Mouse (Mus musculus) lung, postnatal 0 days (tissue): Measurements from ENCODE around the gene Dhps.

ENCODE experiments used
- CTCF ChIP-seq: IDR thresholded peaks from 2 replicates; pipeline ENCODE4 v1.5.1; 2016; ENCODE audit warnings: antibody characterized with exemption, mild to moderate bottlenecking
- EP300 ChIP-seq: IDR thresholded peaks from 2 replicates; pipeline ENCODE4 v1.6.1; 2016; ENCODE audit warnings: antibody characterized with exemption, mild to moderate bottlenecking, control low read depth

DNA sequence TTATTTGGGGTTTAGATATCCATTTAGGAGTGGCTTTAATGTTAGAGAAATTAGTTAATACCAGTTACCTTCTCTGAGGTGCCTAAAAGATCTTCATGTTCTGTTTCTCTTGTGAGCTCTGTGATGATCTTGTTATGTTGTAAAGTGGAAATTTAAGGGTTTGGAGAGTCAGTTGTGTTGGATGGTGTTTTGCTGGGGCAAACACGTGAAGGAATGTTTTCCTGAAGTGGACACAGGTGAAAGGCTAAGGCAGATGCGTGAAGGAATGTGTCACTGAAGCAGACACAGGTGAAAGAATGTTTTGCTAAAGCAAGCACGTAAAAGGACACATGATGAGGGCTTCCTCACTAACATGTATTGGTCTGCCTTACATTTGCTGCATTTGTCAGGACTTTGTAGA lies 51.4 kb downstream of the Dhps start, which contains the start of gene Zfp791:
- TF ChIP-seq CTCF (no peak), EP300 (no peak)
